In genomic region chr13:37497986-37498385, GRCm38 (mm10) we compare ENCODE assay signal across 20 mouse cellular contexts.
"Had no signal": no experiment of that assay in that cellular context is flagged by ENCODE, and none has a peak within 500 bp of the region (broad histone marks: within the 10 kb centered on the region; RNA-seq: fewer than 3 reads in every experiment).

No protein-coding gene starts in this region.

- H3K9ac ChIP-seq: liver, embryonic 14.5 days; liver, postnatal 0 days; lung, embryonic 14.5 days; neural tube, embryonic 12.5 days; neural tube, embryonic 15.5 days had no signal

- ATAC-seq: intestine, postnatal 0 days; liver, postnatal 0 days had no signal

- H3K9me3 ChIP-seq: midbrain, embryonic 10.5 days; neural tube, embryonic 12.5 days; neural tube, embryonic 15.5 days had no signal

- H3K4me3 ChIP-seq: layer of hippocampus, adult 2 months; left cerebral cortex, adult 2 months; midbrain, embryonic 10.5 days; neural tube, embryonic 12.5 days; neural tube, embryonic 15.5 days had no signal

- H3K4me1 ChIP-seq: midbrain, embryonic 10.5 days; neural tube, embryonic 12.5 days; neural tube, embryonic 15.5 days had no signal

- H3K27ac ChIP-seq: kidney, postnatal 0 days; layer of hippocampus, adult 2 months; left cerebral cortex, adult 2 months; liver, embryonic 14.5 days; midbrain, embryonic 10.5 days; neural tube, embryonic 12.5 days; neural tube, embryonic 15.5 days had no signal

- DNase-seq: kidney, adult 2 months; kidney, postnatal 25 days; layer of hippocampus, postnatal 36 days; liver, postnatal 0 days; lung, embryonic 14.5 days; lung, postnatal 10 days; lung, postnatal 4 days; midbrain, embryonic 14.5 days; right cerebral cortex, adult 18-20 months; right cerebral cortex, postnatal 25 days; thymus, adult 18-20 months; thymus, postnatal 4 days had no signal

- H3K36me3 ChIP-seq: midbrain, embryonic 10.5 days; neural tube, embryonic 12.5 days; neural tube, embryonic 15.5 days had no signal

- H3K4me2 ChIP-seq: lung, embryonic 14.5 days; neural tube, embryonic 12.5 days; neural tube, embryonic 15.5 days had no signal

- H3K27me3 ChIP-seq: neural tube, embryonic 12.5 days; neural tube, embryonic 15.5 days had no signal
